Mouse (Mus musculus): ENCODE measurements at regions not wholly inside any gene's neighbourhood (a gene's known extent, or its start where the extent isn't known, plus 50 kb on each side); places are given as distances from the start of the nearest gene placed in this dataset.

- 0 out of 2 replicates have a peak overlapping the region, but pooled peaks have one; percentile 15 for H3K27ac ChIP-seq (ENCODE audit: low read depth, low read length)
- no peak for TF ChIP-seq CTCF (IDR thresholded peaks at IDR 0.05; ENCODE audit: low read depth)
- no peak overlapping the region for H3K4me2 ChIP-seq (replicated peaks; ENCODE audit: low read depth)
- H3K9me3 ChIP-seq (ENCODE audit: control insufficient read depth) = no peaks in the 10 kb centered on the region
- no peaks in the 10 kb centered on the region for H3K36me3 ChIP-seq (ENCODE audit: control insufficient read depth, insufficient read depth)
- WGBS = 80% methylated on average over 15 of the region's 15 CpGs
- no peak overlapping the region for H3K9ac ChIP-seq (ENCODE audit: low read depth, low read length)
- H3K27me3 ChIP-seq (replicated peaks; ENCODE audit: control insufficient read depth, insufficient read depth, low read length) = no peaks in the 10 kb centered on the region
- ATAC-seq = no peak
- no peak overlapping the region for H3K4me3 ChIP-seq (ENCODE audit: low read depth, low read length)
- H3K4me1 ChIP-seq (replicated peaks; ENCODE audit: control insufficient read depth, insufficient read depth, low read length) = peaks cover 20% of the 10 kb centered on the region
Measured at GRCm38 (mm10) chr16:30788944-30789781, 189.6 kb downstream of the Fam43a start.

- Histone ChIP-seq H3K9ac (ENCODE audit: low read depth, low read length) (no peak overlapping the region; the same call in 1 of the 2 replicates), H3K4me3 (ENCODE audit: low read depth, low read length) (no peak overlapping the region), H3K27me3 (replicated peaks; ENCODE audit: control insufficient read depth, insufficient read depth, low read length) (no peaks in the 10 kb centered on the region), H3K4me1 (replicated peaks; ENCODE audit: control insufficient read depth, insufficient read depth, low read length) (peaks cover 20% of the 10 kb centered on the region), H3K9me3 (ENCODE audit: control insufficient read depth) (no peaks in the 10 kb centered on the region), H3K36me3 (ENCODE audit: control insufficient read depth, insufficient read depth) (no peaks in the 10 kb centered on the region), H3K4me2 (replicated peaks; ENCODE audit: low read depth) (0 out of 2 replicates have a peak overlapping the region, but pooled peaks have one; percentile 9), H3K27ac (ENCODE audit: low read depth, low read length) (peak overlapping the region; percentile 41)
- TF ChIP-seq CTCF (IDR thresholded peaks at IDR 0.05; ENCODE audit: low read depth) = no peak
- 29% methylated on average over 3 of the region's 3 CpGs for whole genome bisulfite sequencing
- no peak for ATAC-seq
Measured at GRCm38 (mm10) chr16:30790036-30790435, 190.5 kb downstream of the Fam43a start.

GRCm38 (mm10) chr16:30790551-30791001 is 191.1 kb downstream of the Fam43a start:
- TF ChIP-seq CTCF (IDR thresholded peaks at IDR 0.05; ENCODE audit: low read depth) = peak; percentile 11; the same call in 1 of the 2 replicates
- no peaks in the 10 kb centered on the region for H3K27me3 ChIP-seq (replicated peaks; ENCODE audit: control insufficient read depth, insufficient read depth, low read length)
- H3K4me2 ChIP-seq (replicated peaks; ENCODE audit: low read depth) = peak overlapping the region; percentile 30
- peak overlapping the region; percentile 41 for H3K27ac ChIP-seq (ENCODE audit: low read depth, low read length)
- peaks cover 20% of the 10 kb centered on the region for H3K4me1 ChIP-seq (replicated peaks; ENCODE audit: control insufficient read depth, insufficient read depth, low read length)
- H3K9ac ChIP-seq (ENCODE audit: low read depth, low read length) = no peak overlapping the region; the same call in 1 of the 2 replicates
- H3K4me3 ChIP-seq (ENCODE audit: low read depth, low read length) = no peak overlapping the region
- no peak for ATAC-seq
- no peaks in the 10 kb centered on the region for H3K9me3 ChIP-seq (ENCODE audit: control insufficient read depth)
- no peaks in the 10 kb centered on the region for H3K36me3 ChIP-seq (ENCODE audit: control insufficient read depth, insufficient read depth)
- 11% methylated on average over 4 of the region's 4 CpGs for WGBS

GRCm38 (mm10) chr16:30791048-30791855 is 191.7 kb downstream of the Fam43a start:
- Histone ChIP-seq H3K9me3 (ENCODE audit: control insufficient read depth) (no peaks in the 10 kb centered on the region), H3K27ac (ENCODE audit: low read depth, low read length) (no peak overlapping the region), H3K4me2 (replicated peaks; ENCODE audit: low read depth) (peak overlapping the region; percentile 30; the same call in 1 of the 2 replicates), H3K36me3 (ENCODE audit: control insufficient read depth, insufficient read depth) (no peaks in the 10 kb centered on the region), H3K4me3 (ENCODE audit: low read depth, low read length) (no peak overlapping the region), H3K4me1 (replicated peaks; ENCODE audit: control insufficient read depth, insufficient read depth, low read length) (peaks cover 20% of the 10 kb centered on the region), H3K9ac (ENCODE audit: low read depth, low read length) (no peak overlapping the region), H3K27me3 (replicated peaks; ENCODE audit: control insufficient read depth, insufficient read depth, low read length) (no peaks in the 10 kb centered on the region)
- no peak for TF ChIP-seq CTCF (IDR thresholded peaks at IDR 0.05; ENCODE audit: low read depth)
- 31% methylated on average over 10 of the region's 10 CpGs for WGBS
- ATAC-seq = 0 out of 2 replicates have a peak, but pooled peaks have one; percentile 33

GRCm38 (mm10) chr16:30792738-30793377 is 193.3 kb downstream of the Fam43a start:
- TF ChIP-seq CTCF (IDR thresholded peaks at IDR 0.05; ENCODE audit: low read depth) = no peak
- H3K27me3 ChIP-seq (replicated peaks; ENCODE audit: control insufficient read depth, insufficient read depth, low read length) = no peaks in the 10 kb centered on the region
- 0 out of 2 replicates have a peak overlapping the region, but pooled peaks have one; percentile 3 for H3K4me2 ChIP-seq (replicated peaks; ENCODE audit: low read depth)
- H3K4me3 ChIP-seq (ENCODE audit: low read depth, low read length) = no peak overlapping the region
- no peaks in the 10 kb centered on the region for H3K9me3 ChIP-seq (ENCODE audit: control insufficient read depth)
- WGBS = 57% methylated on average over 11 of the region's 11 CpGs
- H3K4me1 ChIP-seq (replicated peaks; ENCODE audit: control insufficient read depth, insufficient read depth, low read length) = peaks cover 15% of the 10 kb centered on the region
- no peak; the same call in 1 of the 2 replicates for ATAC-seq
- H3K9ac ChIP-seq (ENCODE audit: low read depth, low read length) = no peak overlapping the region
- no peak overlapping the region for H3K27ac ChIP-seq (ENCODE audit: low read depth, low read length)
- H3K36me3 ChIP-seq (ENCODE audit: control insufficient read depth, insufficient read depth) = no peaks in the 10 kb centered on the region

Data from intestine, postnatal 0 days (tissue).